Mouse (Mus musculus) C2C12 (cell line): ENCODE results near the gene Zfp941.

Experiments used
- CTCF ChIP-seq: IDR thresholded peaks from one replicate; pipeline ENCODE4 v1.5.1; 2011; ENCODE audit not compliant: control insufficient read depth, insufficient read depth, insufficient read length
- MAX ChIP-seq: IDR thresholded peaks from one replicate; pipeline ENCODE4 v1.6.1; 2011; ENCODE audit warnings: mild to moderate bottlenecking, control low read depth
- MYOD1 ChIP-seq: IDR thresholded peaks from one replicate; pipeline ENCODE4 v1.6.1; 2011; ENCODE audit warnings: low read depth; ENCODE audit not compliant: control insufficient read depth, insufficient read length
- MYOG ChIP-seq: IDR thresholded peaks from one replicate; pipeline ENCODE4 v1.6.1; 2011; ENCODE audit not compliant: control insufficient read depth, insufficient read length; ENCODE audit errors: extremely low read depth
- USF1 ChIP-seq: IDR thresholded peaks from one replicate; pipeline ENCODE4 v1.6.1; 2011; ENCODE audit warnings: low read depth, mild to moderate bottlenecking, control low read depth, moderate library complexity

- TF ChIP-seq CTCF: no peak
- TF ChIP-seq MAX: no peak
- TF ChIP-seq USF1: no peak
- no peak for TF ChIP-seq MYOG
- TF ChIP-seq MYOD1: no peak
Observed at GRCm38 (mm10) chr7:140851916-140852315, 29.9 kb upstream of the Zfp941 start.
